Mouse (Mus musculus): Measurements from ENCODE around the gene Plce1. TPM values are rescaled to one million over a fixed set of nuclear protein-coding genes. Genes with fewer than 3 reads are reported as not detected.

The Plce1 gene
- polyA plus RNA-seq, 1 experiment = 1.6 TPM

- H3K4me3 ChIP-seq (replicated peaks; ENCODE audit: control insufficient read depth, low read depth, low read length) = no peak overlapping the region
- H3K4me1 ChIP-seq (ENCODE audit: control insufficient read depth, insufficient read depth, low read length) = no peaks in the 10 kb centered on the region
- H3K27ac ChIP-seq (ENCODE audit: control insufficient read depth, insufficient read depth, low read depth, low read length, poor library complexity) = no peak overlapping the region
- WGBS = 58% methylated on average over 2 of the region's 2 CpGs
- TF ChIP-seq CTCF (IDR thresholded peaks at IDR 0.05; ENCODE audit: control insufficient read depth, insufficient read depth, low read length) (no peak), POLR2A (IDR thresholded peaks at IDR 0.05; ENCODE audit: borderline replicate concordance, control insufficient read depth, low read depth, low read length) (no peak)
These were observed 297.9 kb downstream of the Plce1 start for GRCm38 (mm10) chr19:38778805-38779204.

GRCm38 (mm10) chr19:38783542-38783941 is 302.6 kb downstream of the Plce1 start:
- TF ChIP-seq CTCF (IDR thresholded peaks at IDR 0.05; ENCODE audit: control insufficient read depth, insufficient read depth, low read length) = no peak
- no peak for TF ChIP-seq POLR2A (IDR thresholded peaks at IDR 0.05; ENCODE audit: borderline replicate concordance, control insufficient read depth, low read depth, low read length)
- Histone ChIP-seq H3K4me1 (ENCODE audit: control insufficient read depth, insufficient read depth, low read length) (no peaks in the 10 kb centered on the region), H3K27ac (ENCODE audit: control insufficient read depth, insufficient read depth, low read depth, low read length, poor library complexity) (no peak overlapping the region), H3K4me3 (replicated peaks; ENCODE audit: control insufficient read depth, low read depth, low read length) (no peak overlapping the region)
- 73% methylated on average over 9 of the region's 9 CpGs for WGBS

GRCm38 (mm10) chr19:38787756-38788155 is 306.8 kb downstream of the Plce1 start:
- no peak overlapping the region for H3K27ac ChIP-seq (ENCODE audit: control insufficient read depth, insufficient read depth, low read depth, low read length, poor library complexity)
- H3K4me3 ChIP-seq (replicated peaks; ENCODE audit: control insufficient read depth, low read depth, low read length) = no peak overlapping the region
- H3K4me1 ChIP-seq (ENCODE audit: control insufficient read depth, insufficient read depth, low read length) = no peaks in the 10 kb centered on the region
- WGBS = 86% methylated on average over 6 of the region's 6 CpGs
- TF ChIP-seq CTCF (IDR thresholded peaks at IDR 0.05; ENCODE audit: control insufficient read depth, insufficient read depth, low read length) (no peak), POLR2A (IDR thresholded peaks at IDR 0.05; ENCODE audit: borderline replicate concordance, control insufficient read depth, low read depth, low read length) (no peak)

- Histone ChIP-seq H3K27ac (ENCODE audit: control insufficient read depth, insufficient read depth, low read depth, low read length, poor library complexity) (no peak overlapping the region), H3K4me3 (replicated peaks; ENCODE audit: control insufficient read depth, low read depth, low read length) (no peak overlapping the region), H3K4me1 (ENCODE audit: control insufficient read depth, insufficient read depth, low read length) (no peaks in the 10 kb centered on the region)
- WGBS = 85% methylated on average over 7 of the region's 7 CpGs
- TF ChIP-seq CTCF (IDR thresholded peaks at IDR 0.05; ENCODE audit: control insufficient read depth, insufficient read depth, low read length) = no peak
- TF ChIP-seq POLR2A (IDR thresholded peaks at IDR 0.05; ENCODE audit: borderline replicate concordance, control insufficient read depth, low read depth, low read length) = no peak
These were observed 312.7 kb downstream of the Plce1 start for GRCm38 (mm10) chr19:38793563-38794045.

GRCm38 (mm10) chr19:38796546-38796945 is 315.6 kb downstream of the Plce1 start:
- TF ChIP-seq POLR2A (IDR thresholded peaks at IDR 0.05; ENCODE audit: borderline replicate concordance, control insufficient read depth, low read depth, low read length) (no peak), CTCF (IDR thresholded peaks at IDR 0.05; ENCODE audit: control insufficient read depth, insufficient read depth, low read length) (no peak)
- H3K4me3 ChIP-seq (replicated peaks; ENCODE audit: control insufficient read depth, low read depth, low read length) = no peak overlapping the region
- 84% methylated on average over 5 of the region's 5 CpGs for WGBS
- H3K27ac ChIP-seq (ENCODE audit: control insufficient read depth, insufficient read depth, low read depth, low read length, poor library complexity) = no peak overlapping the region
- H3K4me1 ChIP-seq (ENCODE audit: control insufficient read depth, insufficient read depth, low read length) = no peaks in the 10 kb centered on the region

GRCm38 (mm10) chr19:38798291-38798690 is 317.4 kb downstream of the Plce1 start:
- no peak overlapping the region for H3K27ac ChIP-seq (ENCODE audit: control insufficient read depth, insufficient read depth, low read depth, low read length, poor library complexity)
- WGBS = 73% methylated on average over 1 of the region's 1 CpGs
- H3K4me1 ChIP-seq (ENCODE audit: control insufficient read depth, insufficient read depth, low read length) = no peaks in the 10 kb centered on the region
- H3K4me3 ChIP-seq (replicated peaks; ENCODE audit: control insufficient read depth, low read depth, low read length) = no peak overlapping the region
- no peak for TF ChIP-seq POLR2A (IDR thresholded peaks at IDR 0.05; ENCODE audit: borderline replicate concordance, control insufficient read depth, low read depth, low read length)
- no peak for TF ChIP-seq CTCF (IDR thresholded peaks at IDR 0.05; ENCODE audit: control insufficient read depth, insufficient read depth, low read length)

- no peak overlapping the region for H3K4me3 ChIP-seq (replicated peaks; ENCODE audit: control insufficient read depth, low read depth, low read length)
- 86% methylated on average over 6 of the region's 6 CpGs for WGBS
- TF ChIP-seq POLR2A (IDR thresholded peaks at IDR 0.05; ENCODE audit: borderline replicate concordance, control insufficient read depth, low read depth, low read length) (no peak), CTCF (IDR thresholded peaks at IDR 0.05; ENCODE audit: control insufficient read depth, insufficient read depth, low read length) (no peak)
- no peak overlapping the region for H3K27ac ChIP-seq (ENCODE audit: control insufficient read depth, insufficient read depth, low read depth, low read length, poor library complexity)
- H3K4me1 ChIP-seq (ENCODE audit: control insufficient read depth, insufficient read depth, low read length) = no peaks in the 10 kb centered on the region
These were observed 317.9 kb downstream of the Plce1 start for GRCm38 (mm10) chr19:38798801-38799200.

- Histone ChIP-seq H3K27ac (ENCODE audit: control insufficient read depth, insufficient read depth, low read depth, low read length, poor library complexity) (no peak overlapping the region), H3K4me3 (replicated peaks; ENCODE audit: control insufficient read depth, low read depth, low read length) (peak overlapping the region; percentile 44), H3K4me1 (ENCODE audit: control insufficient read depth, insufficient read depth, low read length) (no peaks in the 10 kb centered on the region; the same call in 1 of the 2 replicates)
- TF ChIP-seq CTCF (IDR thresholded peaks at IDR 0.05; ENCODE audit: control insufficient read depth, insufficient read depth, low read length) (no peak), POLR2A (IDR thresholded peaks at IDR 0.05; ENCODE audit: borderline replicate concordance, control insufficient read depth, low read depth, low read length) (no peak)
- WGBS = 16% methylated on average over 8 of the region's 8 CpGs
These were observed 337.3 kb downstream of the Plce1 start for GRCm38 (mm10) chr19:38818191-38818590.
